Mouse (Mus musculus): ENCODE results near the gene Pak7. TPM values are rescaled to one million over a fixed set of nuclear protein-coding genes. Genes with fewer than 3 reads are reported as not detected.
"Not testable (repeated sequence)": the region's sequence is repeated elsewhere in the genome, so short reads cannot be mapped to it uniquely, and the experiment has no call there.

Pak7 gene
- polyA plus RNA-seq, 1 experiment from 2014 or later, result 2.2 TPM

DNA sequence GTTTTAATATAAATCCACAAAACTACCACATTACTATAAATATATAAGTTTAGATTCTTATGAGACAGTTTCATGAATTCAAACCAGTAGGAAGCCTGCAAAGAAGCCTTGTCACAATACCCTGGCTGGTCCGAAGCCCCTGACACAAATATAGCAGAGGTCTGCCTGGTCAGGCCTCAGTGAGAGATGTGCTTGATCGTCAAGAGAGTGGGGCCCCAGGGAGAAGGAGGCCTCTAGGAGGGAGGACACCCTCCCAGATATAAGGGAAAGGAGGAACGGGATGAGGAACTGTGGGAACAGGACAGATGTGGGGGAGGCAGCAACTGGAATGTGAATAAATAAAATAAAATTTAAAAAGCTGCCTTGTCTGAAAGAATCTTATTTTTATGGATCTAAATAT is 37.3 kb downstream of the Pak7 start:
- Histone ChIP-seq H3K4me2 (ENCODE audit: low read depth, severe bottlenecking) (no peak overlapping the region), H3K27me3 (ENCODE audit: control insufficient read depth, insufficient read depth, low read length) (no peaks in the 10 kb centered on the region), H3K36me3 (ENCODE audit: control insufficient read depth, insufficient read depth, low read length) (no peaks in the 10 kb centered on the region), H3K27ac (replicated peaks; ENCODE audit: low read depth, low read length) (no peak overlapping the region), H3K9me3 (ENCODE audit: control insufficient read depth, low read length) (no peaks in the 10 kb centered on the region), H3K4me1 (ENCODE audit: control insufficient read depth, insufficient read depth, low read length) (no peaks in the 10 kb centered on the region), H3K4me3 (ENCODE audit: low read depth, low read length) (no peak overlapping the region), H3K9ac (ENCODE audit: low read length) (no peak overlapping the region)
- WGBS, result 69% methylated on average over 3 of the region's 3 CpGs
- DNase-seq (ENCODE audit: low spot score) (no peak), ATAC-seq (ENCODE audit: insufficient number of reproducible peaks, low FRiP score, low TSS enrichment, low read depth) (no peak)

DNA sequence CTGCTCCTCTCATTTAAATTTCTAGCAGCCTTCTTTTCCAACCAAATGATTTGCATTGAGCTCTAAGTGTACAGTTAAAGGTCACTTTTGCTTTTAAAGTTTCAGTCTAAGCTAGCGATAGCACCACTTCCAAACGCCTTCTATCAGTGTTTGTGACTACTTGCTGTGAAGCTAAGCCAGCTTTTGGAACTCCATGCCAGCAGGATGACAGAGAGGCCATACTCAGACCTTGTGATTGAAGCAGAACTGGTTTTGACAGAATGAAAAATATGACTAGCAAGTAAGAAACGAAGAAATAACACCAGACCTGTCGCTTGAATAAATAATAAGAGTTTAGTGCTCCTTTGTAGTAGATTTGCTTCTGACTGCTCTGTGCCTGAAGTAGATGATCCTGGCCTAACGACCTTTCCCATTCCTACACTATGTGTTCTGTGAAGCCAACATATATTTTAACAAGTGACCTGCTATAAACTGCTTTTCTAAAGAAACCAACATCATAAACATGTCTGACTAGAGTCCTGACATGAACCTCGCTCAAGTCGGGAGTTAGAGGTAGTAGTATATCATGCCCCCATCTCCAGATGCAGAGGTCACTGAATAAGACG is 38.0 kb downstream of the Pak7 start:
- ATAC-seq (ENCODE audit: insufficient number of reproducible peaks, low FRiP score, low TSS enrichment, low read depth) (no peak), DNase-seq (ENCODE audit: low spot score) (no peak)
- Histone ChIP-seq H3K4me2 (ENCODE audit: low read depth, severe bottlenecking) (no peak overlapping the region), H3K36me3 (ENCODE audit: control insufficient read depth, insufficient read depth, low read length) (no peaks in the 10 kb centered on the region), H3K4me3 (ENCODE audit: low read depth, low read length) (no peak overlapping the region), H3K9ac (ENCODE audit: low read length) (no peak overlapping the region), H3K4me1 (ENCODE audit: control insufficient read depth, insufficient read depth, low read length) (no peaks in the 10 kb centered on the region), H3K9me3 (ENCODE audit: control insufficient read depth, low read length) (no peaks in the 10 kb centered on the region), H3K27ac (replicated peaks; ENCODE audit: low read depth, low read length) (no peak overlapping the region), H3K27me3 (ENCODE audit: control insufficient read depth, insufficient read depth, low read length) (no peaks in the 10 kb centered on the region)
- WGBS, result 59% methylated on average over 8 of the region's 8 CpGs

DNA sequence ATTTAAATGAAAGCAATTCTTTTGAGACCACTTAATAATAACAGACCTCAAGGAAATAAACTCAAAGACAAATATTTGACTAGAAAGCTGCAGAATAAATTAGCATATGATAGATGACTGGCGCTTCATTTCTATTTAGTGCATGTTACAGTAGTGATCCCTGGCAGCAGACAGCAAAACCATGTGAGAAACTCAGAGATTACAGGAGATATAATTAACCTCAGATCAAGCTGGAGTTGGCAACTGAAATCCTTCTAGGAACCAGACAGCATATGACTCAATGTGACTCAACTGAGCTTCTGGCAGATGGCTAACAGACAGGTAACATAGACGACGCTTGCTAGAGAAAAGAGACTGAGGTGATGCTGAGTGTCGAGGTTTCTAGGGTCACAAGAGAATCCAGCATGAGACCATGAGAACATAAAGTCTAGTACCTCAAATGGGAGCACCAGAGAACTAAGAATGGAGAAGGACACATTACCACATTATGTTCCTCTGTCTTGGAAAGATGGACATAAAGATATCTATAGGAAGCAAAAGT is 43.5 kb downstream of the Pak7 start:
- not testable (repeated sequence) for H3K36me3 ChIP-seq (ENCODE audit: control insufficient read depth, insufficient read depth, low read length); H3K27ac ChIP-seq (replicated peaks; ENCODE audit: low read depth, low read length); DNase-seq (ENCODE audit: low spot score); H3K9ac ChIP-seq (ENCODE audit: low read length); ATAC-seq (ENCODE audit: insufficient number of reproducible peaks, low FRiP score, low TSS enrichment, low read depth); H3K4me2 ChIP-seq (ENCODE audit: low read depth, severe bottlenecking); H3K4me3 ChIP-seq (ENCODE audit: low read depth, low read length); H3K9me3 ChIP-seq (ENCODE audit: control insufficient read depth, low read length); H3K4me1 ChIP-seq (ENCODE audit: control insufficient read depth, insufficient read depth, low read length); H3K27me3 ChIP-seq (ENCODE audit: control insufficient read depth, insufficient read depth, low read length)
- 84% methylated on average over 4 of the region's 4 CpGs for WGBS

DNA sequence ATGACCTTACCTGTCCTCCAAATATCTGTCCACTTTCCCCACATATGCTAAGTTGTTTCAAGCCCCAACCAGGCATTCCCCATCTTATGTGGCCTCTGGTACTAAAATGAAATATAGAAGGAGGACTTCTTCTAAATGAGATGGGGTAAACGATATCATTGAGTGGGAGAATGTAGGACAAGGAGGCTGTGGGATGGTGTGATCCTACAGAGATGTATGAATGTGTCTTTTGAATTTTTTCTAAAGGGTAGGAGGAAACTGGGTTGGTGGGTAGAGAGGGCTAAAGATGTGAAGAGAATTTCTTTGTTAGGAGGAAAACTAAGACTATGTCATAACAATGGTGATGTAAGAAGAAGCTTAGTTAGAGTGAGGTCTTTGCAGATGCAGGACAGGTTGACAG is 57.8 kb downstream of the Pak7 start:
- Histone ChIP-seq H3K27me3 (ENCODE audit: control insufficient read depth, insufficient read depth, low read length) (no peaks in the 10 kb centered on the region), H3K4me1 (ENCODE audit: control insufficient read depth, insufficient read depth, low read length) (no peaks in the 10 kb centered on the region), H3K9me3 (ENCODE audit: control insufficient read depth, low read length) (no peaks in the 10 kb centered on the region), H3K27ac (replicated peaks; ENCODE audit: low read depth, low read length) (no peak overlapping the region), H3K36me3 (ENCODE audit: control insufficient read depth, insufficient read depth, low read length) (no peaks in the 10 kb centered on the region), H3K4me3 (ENCODE audit: low read depth, low read length) (no peak overlapping the region), H3K9ac (ENCODE audit: low read length) (no peak overlapping the region), H3K4me2 (ENCODE audit: low read depth, severe bottlenecking) (no peak overlapping the region)
- ATAC-seq (ENCODE audit: insufficient number of reproducible peaks, low FRiP score, low TSS enrichment, low read depth), result no peak
- no peak for DNase-seq (ENCODE audit: low spot score)
- WGBS, result 85% methylated on average over 1 of the region's 1 CpGs

DNA sequence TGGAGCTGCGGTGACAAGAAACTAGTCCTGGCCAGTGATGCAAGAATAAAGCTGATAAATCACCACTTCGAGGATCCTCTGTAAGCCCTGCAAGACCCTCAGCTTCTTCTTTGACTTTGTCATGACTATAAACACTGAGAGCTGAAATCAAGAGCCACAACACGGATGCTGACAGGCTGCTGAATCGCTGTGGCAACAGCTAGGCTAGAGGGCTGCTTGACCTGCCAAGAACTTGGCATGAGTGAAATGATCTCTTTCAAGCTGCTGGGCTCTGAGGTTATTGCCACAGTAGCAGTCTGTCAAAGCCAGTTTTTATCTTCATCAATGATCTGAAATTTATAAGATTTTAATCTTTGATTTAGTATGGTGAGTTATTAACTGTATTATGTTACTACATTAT is 62.1 kb downstream of the Pak7 start:
- no peak overlapping the region for H3K27ac ChIP-seq (replicated peaks; ENCODE audit: low read depth, low read length)
- 81% methylated on average over 4 of the region's 4 CpGs for WGBS
- no peak overlapping the region for H3K4me3 ChIP-seq (ENCODE audit: low read depth, low read length)
- ATAC-seq (ENCODE audit: insufficient number of reproducible peaks, low FRiP score, low TSS enrichment, low read depth), result no peak
- no peak for DNase-seq (ENCODE audit: low spot score)
- H3K36me3 ChIP-seq (ENCODE audit: control insufficient read depth, insufficient read depth, low read length), result no peaks in the 10 kb centered on the region
- H3K9ac ChIP-seq (ENCODE audit: low read length), result no peak overlapping the region
- H3K9me3 ChIP-seq (ENCODE audit: control insufficient read depth, low read length), result no peaks in the 10 kb centered on the region
- no peaks in the 10 kb centered on the region for H3K4me1 ChIP-seq (ENCODE audit: control insufficient read depth, insufficient read depth, low read length)
- no peak overlapping the region for H3K4me2 ChIP-seq (ENCODE audit: low read depth, severe bottlenecking)
- H3K27me3 ChIP-seq (ENCODE audit: control insufficient read depth, insufficient read depth, low read length), result no peaks in the 10 kb centered on the region

DNA sequence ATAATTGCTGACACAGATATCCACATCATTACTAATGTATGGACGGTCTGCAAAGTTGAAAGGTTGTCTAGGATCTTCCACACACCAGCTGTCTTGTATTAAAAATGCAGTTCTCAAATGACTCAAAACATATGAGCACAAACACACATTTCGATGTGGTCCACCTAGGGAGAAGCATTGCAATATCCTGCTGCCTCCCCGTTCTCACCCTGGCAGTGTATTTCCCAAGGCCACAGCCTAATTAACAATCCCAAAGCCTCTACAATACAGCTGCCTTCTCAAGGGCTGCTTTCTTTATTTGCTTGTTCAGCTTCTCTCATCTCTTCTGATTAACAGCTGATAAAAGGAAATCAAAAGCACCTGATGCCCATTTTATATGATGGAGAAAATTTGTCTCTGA is 78.5 kb downstream of the Pak7 start:
- Histone ChIP-seq H3K9me3 (ENCODE audit: control insufficient read depth, low read length) (no peaks in the 10 kb centered on the region), H3K36me3 (ENCODE audit: control insufficient read depth, insufficient read depth, low read length) (no peaks in the 10 kb centered on the region), H3K9ac (ENCODE audit: low read length) (no peak overlapping the region), H3K27ac (replicated peaks; ENCODE audit: low read depth, low read length) (no peak overlapping the region), H3K4me2 (ENCODE audit: low read depth, severe bottlenecking) (no peak overlapping the region), H3K4me1 (ENCODE audit: control insufficient read depth, insufficient read depth, low read length) (no peaks in the 10 kb centered on the region), H3K27me3 (ENCODE audit: control insufficient read depth, insufficient read depth, low read length) (no peaks in the 10 kb centered on the region), H3K4me3 (ENCODE audit: low read depth, low read length) (no peak overlapping the region)
- no peak for DNase-seq (ENCODE audit: low spot score)
- no peak for ATAC-seq (ENCODE audit: insufficient number of reproducible peaks, low FRiP score, low TSS enrichment, low read depth)
- WGBS, result 66% methylated on average over 3 of the region's 3 CpGs

DNA sequence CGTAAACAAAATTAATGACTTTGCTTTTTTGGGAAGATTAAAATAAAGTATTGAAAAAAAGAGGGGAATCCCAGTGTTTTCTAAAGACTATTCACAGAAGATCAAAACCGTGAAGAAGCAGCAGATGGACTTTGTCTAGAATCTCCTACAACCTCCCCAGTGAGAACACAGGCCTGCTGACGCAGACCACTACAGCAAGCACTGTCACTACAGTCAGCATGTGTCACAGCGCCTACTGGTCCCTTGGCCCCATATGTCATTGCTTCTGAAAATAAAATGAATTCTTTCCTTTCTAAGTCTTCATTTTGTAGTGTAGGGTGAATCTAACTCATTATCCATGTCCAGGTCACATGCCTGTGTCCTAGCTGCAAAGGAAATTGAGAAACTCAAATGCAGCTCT is 79.0 kb downstream of the Pak7 start:
- no peaks in the 10 kb centered on the region for H3K27me3 ChIP-seq (ENCODE audit: control insufficient read depth, insufficient read depth, low read length)
- no peaks in the 10 kb centered on the region for H3K36me3 ChIP-seq (ENCODE audit: control insufficient read depth, insufficient read depth, low read length)
- no peaks in the 10 kb centered on the region for H3K4me1 ChIP-seq (ENCODE audit: control insufficient read depth, insufficient read depth, low read length)
- H3K4me2 ChIP-seq (ENCODE audit: low read depth, severe bottlenecking), result no peak overlapping the region
- DNase-seq (ENCODE audit: low spot score) (no peak), ATAC-seq (ENCODE audit: insufficient number of reproducible peaks, low FRiP score, low TSS enrichment, low read depth) (no peak)
- no peak overlapping the region for H3K9ac ChIP-seq (ENCODE audit: low read length)
- no peak overlapping the region for H3K27ac ChIP-seq (replicated peaks; ENCODE audit: low read depth, low read length)
- H3K9me3 ChIP-seq (ENCODE audit: control insufficient read depth, low read length), result no peaks in the 10 kb centered on the region
- WGBS, result 90% methylated on average over 4 of the region's 4 CpGs
- no peak overlapping the region for H3K4me3 ChIP-seq (ENCODE audit: low read depth, low read length)

DNA sequence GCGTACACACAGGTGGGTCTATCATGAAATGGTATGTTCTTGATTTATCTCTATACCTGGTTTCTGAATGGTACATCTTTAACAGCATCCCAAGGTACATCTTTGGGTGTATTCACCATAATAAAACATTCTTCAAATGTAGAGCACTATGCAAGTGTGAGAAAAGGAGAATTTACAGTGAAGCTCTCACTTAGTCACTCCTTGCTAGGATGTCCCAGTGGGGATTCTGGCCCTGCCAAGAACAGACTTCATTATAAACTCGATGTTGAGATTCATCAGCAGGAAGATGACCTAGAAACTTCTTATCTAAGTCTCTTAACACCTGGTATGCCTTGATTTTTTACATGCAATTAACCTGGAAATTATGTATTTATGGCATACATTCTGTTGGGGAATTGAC is 85.6 kb downstream of the Pak7 start:
- Histone ChIP-seq H3K36me3 (ENCODE audit: control insufficient read depth, insufficient read depth, low read length) (no peaks in the 10 kb centered on the region), H3K4me2 (ENCODE audit: low read depth, severe bottlenecking) (no peak overlapping the region), H3K27ac (replicated peaks; ENCODE audit: low read depth, low read length) (no peak overlapping the region), H3K9ac (ENCODE audit: low read length) (no peak overlapping the region), H3K9me3 (ENCODE audit: control insufficient read depth, low read length) (no peaks in the 10 kb centered on the region), H3K4me1 (ENCODE audit: control insufficient read depth, insufficient read depth, low read length) (no peaks in the 10 kb centered on the region), H3K4me3 (ENCODE audit: low read depth, low read length) (no peak overlapping the region), H3K27me3 (ENCODE audit: control insufficient read depth, insufficient read depth, low read length) (no peaks in the 10 kb centered on the region)
- no peak for ATAC-seq (ENCODE audit: insufficient number of reproducible peaks, low FRiP score, low TSS enrichment, low read depth)
- no peak for DNase-seq (ENCODE audit: low spot score)
- 86% methylated on average over 2 of the region's 2 CpGs for WGBS

DNA sequence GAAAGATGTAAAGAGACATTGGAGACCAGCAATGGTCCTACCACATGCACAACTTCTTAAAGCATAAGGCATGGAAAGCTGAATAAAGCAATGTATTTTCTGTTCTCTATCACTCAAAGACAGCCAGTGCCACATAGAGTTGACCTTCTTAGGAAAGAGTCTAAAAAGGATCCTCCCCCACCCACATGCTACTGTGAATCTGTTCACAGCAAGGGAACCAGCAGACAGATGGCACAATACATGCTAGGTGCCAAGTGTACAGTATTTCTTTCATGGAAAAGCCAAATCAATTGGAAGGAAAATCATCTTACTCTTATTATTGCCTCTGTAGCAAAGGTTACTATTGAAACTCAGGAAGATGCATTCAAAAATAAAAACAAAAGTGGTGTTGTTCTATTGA is 86.4 kb downstream of the Pak7 start:
- no peaks in the 10 kb centered on the region for H3K36me3 ChIP-seq (ENCODE audit: control insufficient read depth, insufficient read depth, low read length)
- no peak overlapping the region for H3K4me3 ChIP-seq (ENCODE audit: low read depth, low read length)
- DNase-seq (ENCODE audit: low spot score) (no peak), ATAC-seq (ENCODE audit: insufficient number of reproducible peaks, low FRiP score, low TSS enrichment, low read depth) (no peak)
- H3K9ac ChIP-seq (ENCODE audit: low read length), result no peak overlapping the region
- H3K4me2 ChIP-seq (ENCODE audit: low read depth, severe bottlenecking), result no peak overlapping the region
- H3K27me3 ChIP-seq (ENCODE audit: control insufficient read depth, insufficient read depth, low read length), result no peaks in the 10 kb centered on the region
- H3K4me1 ChIP-seq (ENCODE audit: control insufficient read depth, insufficient read depth, low read length), result no peaks in the 10 kb centered on the region
- H3K9me3 ChIP-seq (ENCODE audit: control insufficient read depth, low read length), result no peaks in the 10 kb centered on the region
- H3K27ac ChIP-seq (replicated peaks; ENCODE audit: low read depth, low read length), result no peak overlapping the region

Data from limb, embryonic 11.5 days (tissue).